Mouse (Mus musculus): ENCODE data around the gene Thbs3. TPM values are rescaled to one million over a fixed set of nuclear protein-coding genes. Genes with fewer than 3 reads are reported as not detected.

Thbs3 gene
- polyA plus RNA-seq, 1 experiment from 2014 or later: 48.2 TPM

- under 1% methylated on average over 42 of the region's 42 CpGs for WGBS
- ATAC-seq (ENCODE audit: low FRiP score, low read depth): peak; percentile 57
- Histone ChIP-seq H3K36me3 (peaks cover 18% of the 10 kb centered on the region), H3K4me2 (replicated peaks) (peak within 1 kb of the TSS; percentile 83), H3K27ac (peak within 1 kb of the TSS; percentile 74), H3K9me3 (no peaks in the 10 kb centered on the region), H3K4me3 (peak within 1 kb of the TSS; percentile 66), H3K9ac (peak within 1 kb of the TSS; percentile 76), H3K4me1 (peaks cover 50% of the 10 kb centered on the region), H3K27me3 (replicated peaks) (no peaks in the 10 kb centered on the region; the same call in 1 of the 2 replicates)
Measured at GRCm38 (mm10) chr3:89246261-89247100, 31.5 kb downstream of the Thbs3 start, which contains the start of gene Trim46. TSS of gene Trim46 (minus strand) at chr3:89246309.

- Histone ChIP-seq H3K36me3 (peaks cover 9% of the 10 kb centered on the region; the same call in 1 of the 2 replicates), H3K9ac (0 out of 2 replicates have a peak overlapping the region, but pooled peaks have one; percentile 76), H3K27me3 (replicated peaks) (peaks cover 4% of the 10 kb centered on the region; the same call in 1 of the 2 replicates), H3K4me3 (peak overlapping the region; percentile 66; the same call in 1 of the 2 replicates), H3K27ac (no peak overlapping the region), H3K4me1 (peaks cover 53% of the 10 kb centered on the region), H3K9me3 (no peaks in the 10 kb centered on the region), H3K4me2 (replicated peaks) (peak overlapping the region; percentile 83)
- ATAC-seq (ENCODE audit: low FRiP score, low read depth): no peak
- whole genome bisulfite sequencing: 86% methylated on average over 4 of the region's 4 CpGs
Measured at GRCm38 (mm10) chr3:89247466-89247865, 32.5 kb downstream of the Thbs3 start.

GRCm38 (mm10) chr3:89250435-89251040 lies 35.6 kb downstream of the Thbs3 start:
- Histone ChIP-seq H3K36me3 (peaks cover 9% of the 10 kb centered on the region; the same call in 1 of the 2 replicates), H3K4me2 (replicated peaks) (peak overlapping the region; percentile 46; the same call in 1 of the 2 replicates), H3K27me3 (replicated peaks) (peaks cover 4% of the 10 kb centered on the region; the same call in 1 of the 2 replicates), H3K4me1 (peaks cover 33% of the 10 kb centered on the region), H3K9ac (no peak overlapping the region), H3K9me3 (no peaks in the 10 kb centered on the region), H3K4me3 (no peak overlapping the region), H3K27ac (no peak overlapping the region)
- no peak for ATAC-seq (ENCODE audit: low FRiP score, low read depth)
- WGBS: 20% methylated on average over 7 of the region's 7 CpGs

GRCm38 (mm10) chr3:89251365-89251895 lies 36.5 kb downstream of the Thbs3 start:
- peaks cover 4% of the 10 kb centered on the region; the same call in 1 of the 2 replicates for H3K27me3 ChIP-seq (replicated peaks)
- H3K9ac ChIP-seq: no peak overlapping the region
- no peak for ATAC-seq (ENCODE audit: low FRiP score, low read depth)
- H3K4me3 ChIP-seq: no peak overlapping the region
- peak overlapping the region; percentile 46 for H3K4me2 ChIP-seq (replicated peaks)
- H3K36me3 ChIP-seq: peaks cover 9% of the 10 kb centered on the region; the same call in 1 of the 2 replicates
- H3K4me1 ChIP-seq: peaks cover 27% of the 10 kb centered on the region
- H3K27ac ChIP-seq: no peak overlapping the region
- 4% methylated on average over 17 of the region's 17 CpGs for WGBS
- H3K9me3 ChIP-seq: no peaks in the 10 kb centered on the region

GRCm38 (mm10) chr3:89254994-89255393 lies 40.0 kb downstream of the Thbs3 start:
- ATAC-seq (ENCODE audit: low FRiP score, low read depth): no peak
- no peak overlapping the region for H3K4me3 ChIP-seq
- no peaks in the 10 kb centered on the region for H3K9me3 ChIP-seq
- peaks cover 4% of the 10 kb centered on the region; the same call in 1 of the 2 replicates for H3K27me3 ChIP-seq (replicated peaks)
- WGBS: 97% methylated on average over 5 of the region's 5 CpGs
- no peaks in the 10 kb centered on the region for H3K36me3 ChIP-seq
- H3K4me2 ChIP-seq (replicated peaks): no peak overlapping the region
- H3K4me1 ChIP-seq: peaks cover 16% of the 10 kb centered on the region
- H3K9ac ChIP-seq: no peak overlapping the region
- no peak overlapping the region for H3K27ac ChIP-seq

GRCm38 (mm10) chr3:89256177-89256576 lies 41.2 kb downstream of the Thbs3 start:
- Histone ChIP-seq H3K9me3 (no peaks in the 10 kb centered on the region), H3K27ac (no peak overlapping the region), H3K4me1 (peaks cover 6% of the 10 kb centered on the region), H3K4me2 (replicated peaks) (no peak overlapping the region), H3K4me3 (no peak overlapping the region), H3K27me3 (replicated peaks) (peaks cover 4% of the 10 kb centered on the region; the same call in 1 of the 2 replicates), H3K36me3 (no peaks in the 10 kb centered on the region), H3K9ac (no peak overlapping the region)
- 78% methylated on average over 5 of the region's 5 CpGs for WGBS
- ATAC-seq (ENCODE audit: low FRiP score, low read depth): no peak

GRCm38 (mm10) chr3:89259076-89259475 lies 44.1 kb downstream of the Thbs3 start, which contains the start of gene Dpm3:
TSS of gene Dpm3 (plus strand) at chr3:89259358.
- no peaks in the 10 kb centered on the region for H3K9me3 ChIP-seq
- 52% methylated on average over 7 of the region's 7 CpGs for WGBS
- ATAC-seq (ENCODE audit: low FRiP score, low read depth): no peak
- no peak within 1 kb of the TSS for H3K27ac ChIP-seq
- H3K9ac ChIP-seq: no peak within 1 kb of the TSS
- H3K27me3 ChIP-seq (replicated peaks): no peaks in the 10 kb centered on the region
- no peak within 1 kb of the TSS for H3K4me2 ChIP-seq (replicated peaks)
- no peak within 1 kb of the TSS for H3K4me3 ChIP-seq
- H3K36me3 ChIP-seq: no peaks in the 10 kb centered on the region
- H3K4me1 ChIP-seq: no peaks in the 10 kb centered on the region

GRCm38 (mm10) chr3:89260211-89260610 lies 45.2 kb downstream of the Thbs3 start:
- ATAC-seq (ENCODE audit: low FRiP score, low read depth): no peak
- H3K36me3 ChIP-seq: no peaks in the 10 kb centered on the region
- no peak overlapping the region for H3K4me2 ChIP-seq (replicated peaks)
- no peak overlapping the region for H3K4me3 ChIP-seq
- H3K27ac ChIP-seq: no peak overlapping the region
- no peaks in the 10 kb centered on the region for H3K9me3 ChIP-seq
- H3K4me1 ChIP-seq: no peaks in the 10 kb centered on the region
- H3K27me3 ChIP-seq (replicated peaks): no peaks in the 10 kb centered on the region
- WGBS: 74% methylated on average over 3 of the region's 3 CpGs
- no peak overlapping the region for H3K9ac ChIP-seq

GRCm38 (mm10) chr3:89262417-89262816 lies 47.4 kb downstream of the Thbs3 start:
- no peaks in the 10 kb centered on the region for H3K27me3 ChIP-seq (replicated peaks)
- no peak overlapping the region for H3K9ac ChIP-seq
- no peaks in the 10 kb centered on the region for H3K9me3 ChIP-seq
- H3K4me3 ChIP-seq: no peak overlapping the region
- ATAC-seq (ENCODE audit: low FRiP score, low read depth): no peak
- no peak overlapping the region for H3K4me2 ChIP-seq (replicated peaks)
- no peak overlapping the region for H3K27ac ChIP-seq
- 73% methylated on average over 10 of the region's 10 CpGs for WGBS
- no peaks in the 10 kb centered on the region for H3K36me3 ChIP-seq
- peaks cover 8% of the 10 kb centered on the region for H3K4me1 ChIP-seq

- Histone ChIP-seq H3K9ac (peak overlapping the region; percentile 80), H3K36me3 (no peaks in the 10 kb centered on the region), H3K9me3 (no peaks in the 10 kb centered on the region), H3K4me1 (peaks cover 26% of the 10 kb centered on the region), H3K4me2 (replicated peaks) (peak overlapping the region; percentile 98), H3K27ac (no peak overlapping the region), H3K27me3 (replicated peaks) (no peaks in the 10 kb centered on the region), H3K4me3 (peak overlapping the region; percentile 69)
- 2% methylated on average over 20 of the region's 20 CpGs for WGBS
- peak; percentile 83 for ATAC-seq (ENCODE audit: low FRiP score, low read depth)
Measured at GRCm38 (mm10) chr3:89266439-89266893, 51.5 kb downstream of the Thbs3 start.

GRCm38 (mm10) chr3:89268916-89269315 lies 53.9 kb downstream of the Thbs3 start:
- Histone ChIP-seq H3K27ac (no peak overlapping the region), H3K36me3 (no peaks in the 10 kb centered on the region), H3K9me3 (no peaks in the 10 kb centered on the region), H3K4me3 (no peak overlapping the region), H3K9ac (0 out of 2 replicates have a peak overlapping the region, but pooled peaks have one; percentile 68), H3K27me3 (replicated peaks) (no peaks in the 10 kb centered on the region), H3K4me1 (peaks cover 28% of the 10 kb centered on the region), H3K4me2 (replicated peaks) (peak overlapping the region; percentile 75)
- ATAC-seq (ENCODE audit: low FRiP score, low read depth): no peak
- WGBS: 49% methylated on average over 8 of the region's 8 CpGs
